In genomic region chr4:8216551-8216950, GRCm38 (mm10) we compare ENCODE assay signal across 16 mouse cellular contexts. TPM values are rescaled to one million over a fixed set of nuclear protein-coding genes. Genes with fewer than 3 reads are reported as not detected.
DNase-seq lines count a peak whose midpoint lies in the region; ATAC-seq and TF ChIP-seq lines count a peak whose summit lies in the region.
"Had no signal": no experiment of that assay in that cellular context is flagged by ENCODE, and none has a peak within 500 bp of the region (broad histone marks: within the 10 kb centered on the region; RNA-seq: fewer than 3 reads in every experiment).

No protein-coding gene starts in this region.

- no peak for TF ChIP-seq CTCF in heart, adult 2 months (IDR thresholded peaks at IDR 0.05)

- peak; percentile 66 for DNase-seq in heart, adult 11 months
- DNase-seq in heart, adult 2 months, result no peak
- DNase-seq in ZHBTc4 (ENCODE audit: low read depth, low spot score), result peak; percentile 83
- no peak for DNase-seq in spleen, adult 12 weeks (ENCODE audit: low spot score)
- DNase-seq: cerebellum, adult 2 months; kidney, adult 8-10 months had no signal

- WGBS in heart, adult 2 months, result 54% methylated on average over 6 of the region's 6 CpGs
- 39% methylated on average over 6 of the region's 6 CpGs for WGBS in neural tube, embryonic 14.5 days
- WGBS in neural tube, embryonic 15.5 days, result 34% methylated on average over 6 of the region's 6 CpGs
- 31% methylated on average over 6 of the region's 6 CpGs for WGBS in midbrain, embryonic 15.5 days

- H3K4me1 ChIP-seq in heart, adult 2 months (ENCODE audit: control insufficient read depth, insufficient read depth, low read length), result peaks cover 2% of the 10 kb centered on the region; the same call in 1 of the 2 replicates
- H3K4me1 ChIP-seq in neural tube, embryonic 14.5 days (ENCODE audit: control insufficient read depth, insufficient read depth, low read length), result no peaks in the 10 kb centered on the region
- peaks cover 3% of the 10 kb centered on the region; the same call in 1 of the 2 replicates for H3K4me1 ChIP-seq in neural tube, embryonic 15.5 days
- no peaks in the 10 kb centered on the region for H3K4me1 ChIP-seq in midbrain, embryonic 15.5 days

- ATAC-seq in neural tube, embryonic 14.5 days (ENCODE audit: low read depth), result peak; percentile 34; the same call in 1 of the 2 replicates
- no peak for ATAC-seq in neural tube, embryonic 15.5 days (ENCODE audit: low FRiP score)
- 0 out of 2 replicates have a peak, but pooled peaks have one; percentile 58 for ATAC-seq in midbrain, embryonic 15.5 days (replicated peaks)

- no peak overlapping the region for H3K4me2 ChIP-seq in neural tube, embryonic 14.5 days (ENCODE audit: low read depth, low read length)
- no peak overlapping the region for H3K4me2 ChIP-seq in neural tube, embryonic 15.5 days
- no peak overlapping the region for H3K4me2 ChIP-seq in midbrain, embryonic 15.5 days
- H3K4me2 ChIP-seq: embryonic facial prominence, embryonic 12.5 days; heart, embryonic 15.5 days; hindbrain, embryonic 14.5 days; liver, embryonic 11.5 days; lung, embryonic 15.5 days had no signal

- H3K9me3 ChIP-seq in neural tube, embryonic 14.5 days (ENCODE audit: control insufficient read depth, low read length), result no peaks in the 10 kb centered on the region
- no peaks in the 10 kb centered on the region for H3K9me3 ChIP-seq in neural tube, embryonic 15.5 days (replicated peaks)
- H3K9me3 ChIP-seq in midbrain, embryonic 15.5 days, result no peaks in the 10 kb centered on the region
- H3K9me3 ChIP-seq: embryonic facial prominence, embryonic 12.5 days; heart, embryonic 15.5 days; lung, embryonic 15.5 days; megakaryocyte, embryonic 14.5 days had no signal

- no peak overlapping the region for H3K4me3 ChIP-seq in heart, adult 2 months
- H3K4me3 ChIP-seq in neural tube, embryonic 14.5 days (ENCODE audit: low read depth, low read length), result no peak overlapping the region
- no peak overlapping the region for H3K4me3 ChIP-seq in neural tube, embryonic 15.5 days (replicated peaks)
- H3K4me3 ChIP-seq in midbrain, embryonic 15.5 days, result no peak overlapping the region
- H3K4me3 ChIP-seq: embryonic facial prominence, embryonic 12.5 days; heart, embryonic 15.5 days; layer of hippocampus, adult 2 months; lung, embryonic 15.5 days; megakaryocyte, embryonic 14.5 days had no signal

- H3K79me2 ChIP-seq in heart, adult 2 months (replicated peaks; ENCODE audit: control insufficient read depth, insufficient read depth, low read length), result no peaks in the 10 kb centered on the region

- H3K9ac ChIP-seq in heart, adult 2 months (ENCODE audit: low read depth, low read length), result no peak overlapping the region
- H3K9ac ChIP-seq in neural tube, embryonic 14.5 days (replicated peaks; ENCODE audit: low read depth, low read length), result no peak overlapping the region
- H3K9ac ChIP-seq in neural tube, embryonic 15.5 days (replicated peaks), result no peak overlapping the region
- no peak overlapping the region for H3K9ac ChIP-seq in midbrain, embryonic 15.5 days
- H3K9ac ChIP-seq: embryonic facial prominence, embryonic 12.5 days; heart, embryonic 15.5 days; hindbrain, embryonic 14.5 days; lung, embryonic 15.5 days had no signal

- no peak for TF ChIP-seq POLR2A in heart, adult 2 months (IDR thresholded peaks at IDR 0.05; ENCODE audit: insufficient read depth, low read depth, low read length)

- no peaks in the 10 kb centered on the region for H3K27me3 ChIP-seq in heart, adult 2 months (ENCODE audit: control insufficient read depth, insufficient read depth, low read length)
- no peaks in the 10 kb centered on the region for H3K27me3 ChIP-seq in neural tube, embryonic 14.5 days (ENCODE audit: control insufficient read depth, insufficient read depth, low read length)
- H3K27me3 ChIP-seq in neural tube, embryonic 15.5 days (replicated peaks), result no peaks in the 10 kb centered on the region
- no peaks in the 10 kb centered on the region for H3K27me3 ChIP-seq in midbrain, embryonic 15.5 days (replicated peaks)
- H3K27me3 ChIP-seq: embryonic facial prominence, embryonic 12.5 days; heart, embryonic 15.5 days; lung, embryonic 15.5 days; megakaryocyte, embryonic 14.5 days had no signal

- no peak for TF ChIP-seq EP300 in heart, adult 2 months (IDR thresholded peaks at IDR 0.05; ENCODE audit: insufficient read depth, low read depth, low read length)

- intact Hi-C loops in heart, adult 2 months (cut with DNase I), result no loop called here

- H3K27ac ChIP-seq in heart, adult 2 months, result no peak overlapping the region
- no peak overlapping the region for H3K27ac ChIP-seq in neural tube, embryonic 14.5 days (ENCODE audit: low read depth, low read length)
- H3K27ac ChIP-seq in neural tube, embryonic 15.5 days (replicated peaks), result no peak overlapping the region
- H3K27ac ChIP-seq in midbrain, embryonic 15.5 days, result no peak overlapping the region
- H3K27ac ChIP-seq: embryonic facial prominence, embryonic 12.5 days; heart, embryonic 15.5 days; hindbrain, embryonic 14.5 days; layer of hippocampus, adult 2 months had no signal

- peaks cover 10% of the 10 kb centered on the region for H3K36me3 ChIP-seq in heart, adult 2 months (ENCODE audit: control insufficient read depth, insufficient read depth, low read length)
- H3K36me3 ChIP-seq in neural tube, embryonic 14.5 days (ENCODE audit: control insufficient read depth, insufficient read depth, low read length), result no peaks in the 10 kb centered on the region
- H3K36me3 ChIP-seq in neural tube, embryonic 15.5 days, result no peaks in the 10 kb centered on the region
- no peaks in the 10 kb centered on the region for H3K36me3 ChIP-seq in midbrain, embryonic 15.5 days (replicated peaks)
- H3K36me3 ChIP-seq: embryonic facial prominence, embryonic 12.5 days; heart, embryonic 15.5 days; lung, embryonic 15.5 days had no signal

RNA-seq across cellular contexts. Expression of gene Car8, which starts 22.3 kb away (rescaled TPM):
- 10 to 100 TPM in 1 of 2 experiments, 1 to 10 TPM in 1; 9.4 to 12.1 TPM for total RNA-seq in heart, adult 2 months (2021)
- 3.3 and 7.8 TPM in 2 replicates for polyA plus RNA-seq in heart, adult 2 months (2012; rRNA removed)
- polyA plus RNA-seq in neural tube, embryonic 14.5 days (2014; fragmentation: Nextera tagmentation; extraction: Ambion mirVana), result 2.8 and 4.4 TPM in 2 replicates
- 6.4 and 9.9 TPM in 2 replicates for polyA plus RNA-seq in neural tube, embryonic 15.5 days (2015; fragmentation: Nextera tagmentation; extraction: Ambion mirVana)
- polyA plus RNA-seq in midbrain, embryonic 15.5 days (2015; fragmentation: Nextera tagmentation; extraction: Ambion mirVana), result 8.6 and 11.1 TPM in 2 replicates

Comparison
In these comparisons a context has a peak if more than half of its experiments do, and no peak if none do; other contexts are left out.
1. DNase-seq: peak in heart, adult 11 months (single experiment) and ZHBTc4 (single experiment); none in heart, adult 2 months (0 of 2) and spleen, adult 12 weeks (single experiment).